Mouse (Mus musculus) MEL (cell line): ENCODE measurements around the gene Ipmk. TPM values are rescaled to one million over a fixed set of nuclear protein-coding genes. Genes with fewer than 3 reads are reported as not detected.
A peak's percentile ranks its signal among the peaks of the same experiment; 100 is the strongest.

Source experiments
- DNase-seq: peaks from one replicate; pipeline ENCODE4 v3.0.0; 2011; ENCODE audit warnings: low read depth, low spot score
- H3K27ac ChIP-seq: 2 replicates; pipeline ENCODE4 v1.5.1; 2012; ENCODE audit warnings: low read depth, mild to moderate bottlenecking, control low read depth, low read length, moderate library complexity; ENCODE audit not compliant: control insufficient read depth
- H3K27me3 ChIP-seq, 2 experiments: fragments of 150-350 bp in 1 of 2; sonication (generic) in 1 of 2; 2 replicates each; pipeline ENCODE4 v1.6.1; 2012; ENCODE audit warnings: low read length in 2 of 2, mild to moderate bottlenecking in 2 of 2, improper control_type of control experiment in 1 of 2, moderate library complexity in 1 of 2; ENCODE audit not compliant: insufficient read depth in 2 of 2, control insufficient read depth in 1 of 2
- H3K36me3 ChIP-seq, 2 experiments: 2 replicates each; pipeline ENCODE4 v1.6.1; 2012 to 2014; ENCODE audit warnings: low read length in 2 of 2, improper control_type of control experiment in 1 of 2, inconsistent platforms in 1 of 2, mild to moderate bottlenecking in 1 of 2; ENCODE audit not compliant: insufficient read depth in 2 of 2, control insufficient read depth in 1 of 2
- H3K4me1 ChIP-seq, 2 experiments: fragments of 150-350 bp in 1 of 2; sonication (generic) in 1 of 2; 2 replicates each; pipeline ENCODE4 v1.6.1; 2012; ENCODE audit warnings: low read length in 2 of 2, improper control_type of control experiment in 1 of 2, mild to moderate bottlenecking in 1 of 2; ENCODE audit not compliant: insufficient read depth in 2 of 2, control insufficient read depth in 1 of 2
- H3K4me3 ChIP-seq, 2 experiments: fragments of 150-350 bp in 1 of 2; sonication (generic) in 1 of 2; 2 replicates each; pipeline ENCODE4 v1.5.1; 2012; ENCODE audit warnings: low read depth in 2 of 2, low read length in 2 of 2, mild to moderate bottlenecking in 2 of 2, moderate library complexity in 2 of 2, control low read depth in 1 of 2, improper control_type of control experiment in 1 of 2; ENCODE audit not compliant: control insufficient read depth in 1 of 2, insufficient read depth in 1 of 2
- H3K79me2 ChIP-seq: 2 replicates; pipeline ENCODE4 v1.6.1; 2012; ENCODE audit warnings: mild to moderate bottlenecking, low read length, moderate library complexity; ENCODE audit not compliant: control insufficient read depth, poor library complexity, insufficient read depth
- H3K9ac ChIP-seq: 2 replicates; pipeline ENCODE4 v1.6.1; 2012; ENCODE audit warnings: low read depth, mild to moderate bottlenecking, control low read depth, low read length, moderate library complexity; ENCODE audit not compliant: control insufficient read depth, poor library complexity, severe bottlenecking
- H3K9me3 ChIP-seq: fragments of 150-350 bp; sonication (generic); replicated peaks from 2 replicates; pipeline ENCODE4 v1.6.1; 2012; ENCODE audit warnings: mild to moderate bottlenecking, low read length, improper control_type of control experiment, moderate library complexity; ENCODE audit not compliant: insufficient read depth
- CTCF ChIP-seq, 3 experiments: IDR thresholded peaks in 2 of 3; conservative IDR thresholded peaks in 1 of 3; 2 replicates each; pipeline ENCODE4 v1.5.1; 2011 to 2012; ENCODE audit warnings: low read length in 3 of 3, low read depth in 2 of 3, mild to moderate bottlenecking in 2 of 3, improper control_type of control experiment in 1 of 3, inconsistent platforms in 1 of 3, mixed read lengths in 1 of 3, moderate library complexity in 1 of 3; ENCODE audit not compliant: control insufficient read depth in 1 of 3, insufficient read depth in 1 of 3, poor library complexity in 1 of 3, severe bottlenecking in 1 of 3
- E2F4 ChIP-seq: IDR thresholded peaks from 2 replicates; pipeline ENCODE4 v1.6.1; 2011; ENCODE audit warnings: low read depth, low read length, improper control_type of control experiment, borderline replicate concordance
- ELF1 ChIP-seq: IDR thresholded peaks from 2 replicates; pipeline ENCODE4 v1.6.1; 2014; ENCODE audit warnings: low read depth, mild to moderate bottlenecking, inconsistent platforms, low read length, improper control_type of control experiment, moderate library complexity
- GABPA ChIP-seq: IDR thresholded peaks from 2 replicates; pipeline ENCODE4 v1.6.1; 2012; ENCODE audit warnings: low read depth, mild to moderate bottlenecking, inconsistent platforms, low read length, improper control_type of control experiment, moderate library complexity
- GATA1 ChIP-seq: IDR thresholded peaks from 2 replicates; pipeline ENCODE4 v1.6.1; 2011; ENCODE audit warnings: low read depth, low read length, improper control_type of control experiment
- MAZ ChIP-seq: IDR thresholded peaks from 2 replicates; pipeline ENCODE4 v1.6.1; 2012; ENCODE audit warnings: low read depth, mild to moderate bottlenecking, inconsistent platforms, low read length, improper control_type of control experiment
- MYC ChIP-seq: IDR thresholded peaks from 2 replicates; pipeline ENCODE4 v1.6.1; 2011; ENCODE audit warnings: low read depth, mild to moderate bottlenecking, low read length, improper control_type of control experiment, moderate library complexity
- NRF1 ChIP-seq: IDR thresholded peaks from 2 replicates; pipeline ENCODE4 v1.6.1; 2014; ENCODE audit warnings: low read depth, mild to moderate bottlenecking, inconsistent platforms, low read length, improper control_type of control experiment, moderate library complexity; ENCODE audit not compliant: poor library complexity, insufficient read depth, severe bottlenecking
- SIN3A ChIP-seq: IDR thresholded peaks from 2 replicates; pipeline ENCODE4 v1.6.1; 2012; ENCODE audit warnings: low read length, improper control_type of control experiment, inconsistent platforms
- TAL1 ChIP-seq: IDR thresholded peaks from 2 replicates; pipeline ENCODE4 v1.6.1; 2012; ENCODE audit warnings: mild to moderate bottlenecking, inconsistent platforms, low read length, moderate library complexity, mixed read lengths
- USF2 ChIP-seq, 2 experiments: IDR thresholded peaks; 2 replicates each; pipeline ENCODE4 v1.6.1; 2011 to 2012; ENCODE audit warnings: improper control_type of control experiment in 2 of 2, low read length in 2 of 2, borderline replicate concordance in 1 of 2, inconsistent platforms in 1 of 2, low read depth in 1 of 2, mild to moderate bottlenecking in 1 of 2; ENCODE audit not compliant: insufficient read depth in 1 of 2
- ZC3H11A ChIP-seq: IDR thresholded peaks from 2 replicates; pipeline ENCODE4 v1.6.1; 2012; ENCODE audit warnings: low read depth, mild to moderate bottlenecking, inconsistent platforms, low read length, improper control_type of control experiment
- ZMIZ1 ChIP-seq: IDR thresholded peaks from 2 replicates; pipeline ENCODE4 v1.6.1; 2012; ENCODE audit warnings: low read depth, mild to moderate bottlenecking, inconsistent platforms, low read length, improper control_type of control experiment, moderate library complexity
- ZNF384 ChIP-seq: IDR thresholded peaks from 2 replicates; pipeline ENCODE4 v1.6.1; 2012; ENCODE audit warnings: low read depth, mild to moderate bottlenecking, inconsistent platforms, low read length, improper control_type of control experiment
- polyA plus RNA-seq, 2 experiments: library from polyadenylated mRNA; stranded (reverse) in 1 of 2; unstranded in 1 of 2; fragments of >175 nt in 1 of 2; fragments of >200 nt in 1 of 2; gene quantifications; 2 replicates each; pipeline versions ENCODE4 v1.2.1 to v1.2.4; 2012; ENCODE audit warnings: low replicate concordance in 2 of 2, low read depth in 1 of 2; ENCODE audit not compliant: insufficient read length in 2 of 2, insufficient read depth in 1 of 2, missing spikeins in 1 of 2
- total RNA-seq: library from RNA; depleted of rRNA; stranded (reverse); fragments of 300-350 nt; gene quantifications from 2 replicates; pipeline ENCODE4 v1.2.3, GENCODE M21; 2012

The Ipmk gene
- total and polyA plus RNA-seq, 3 experiments = 21.0 to 36.7 TPM; not detected in 1

DNA sequence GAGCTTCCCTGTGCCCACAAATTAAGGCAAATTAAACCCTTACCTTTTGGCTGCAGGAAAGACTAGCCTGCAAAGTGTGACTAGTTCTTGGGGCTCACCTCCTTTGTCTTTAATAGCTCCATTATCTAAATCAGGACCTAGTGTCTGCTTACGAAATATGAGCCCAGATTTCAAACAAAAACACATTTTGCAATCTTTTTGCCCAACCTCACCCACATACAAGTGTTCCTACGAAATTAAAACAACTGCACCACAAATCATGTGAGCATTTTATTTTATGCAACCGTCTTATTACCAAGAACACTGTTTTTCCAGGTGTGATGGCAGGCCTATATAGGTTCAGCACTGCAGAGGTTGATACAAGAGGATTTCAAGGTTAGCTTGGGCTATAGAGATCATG is 4.4 kb upstream of the Ipmk start:
- Histone ChIP-seq H3K4me3 (peak overlapping the region in 1 of 2 experiments; percentile 75; a peak in 1 of 4 replicates), H3K79me2 (peaks cover 48% of the 10 kb centered on the region), H3K27me3 (no peaks in the 10 kb centered on the region), H3K4me1 (peaks cover 10 to 19% of the 10 kb centered on the region in 2 experiments; a peak in 3 of 4 replicates), H3K36me3 (peaks cover 0 to 29% of the 10 kb centered on the region in 2 experiments; a peak in 2 of 4 replicates), H3K27ac (no peak overlapping the region), H3K9me3 (no peaks in the 10 kb centered on the region), H3K9ac (no peak overlapping the region; the same call in 1 of the 2 replicates)
- TF ChIP-seq ELF1 (no peak), ZNF384 (no peak), E2F4 (no peak), NRF1 (no peak)
- no peak for DNase-seq

DNA sequence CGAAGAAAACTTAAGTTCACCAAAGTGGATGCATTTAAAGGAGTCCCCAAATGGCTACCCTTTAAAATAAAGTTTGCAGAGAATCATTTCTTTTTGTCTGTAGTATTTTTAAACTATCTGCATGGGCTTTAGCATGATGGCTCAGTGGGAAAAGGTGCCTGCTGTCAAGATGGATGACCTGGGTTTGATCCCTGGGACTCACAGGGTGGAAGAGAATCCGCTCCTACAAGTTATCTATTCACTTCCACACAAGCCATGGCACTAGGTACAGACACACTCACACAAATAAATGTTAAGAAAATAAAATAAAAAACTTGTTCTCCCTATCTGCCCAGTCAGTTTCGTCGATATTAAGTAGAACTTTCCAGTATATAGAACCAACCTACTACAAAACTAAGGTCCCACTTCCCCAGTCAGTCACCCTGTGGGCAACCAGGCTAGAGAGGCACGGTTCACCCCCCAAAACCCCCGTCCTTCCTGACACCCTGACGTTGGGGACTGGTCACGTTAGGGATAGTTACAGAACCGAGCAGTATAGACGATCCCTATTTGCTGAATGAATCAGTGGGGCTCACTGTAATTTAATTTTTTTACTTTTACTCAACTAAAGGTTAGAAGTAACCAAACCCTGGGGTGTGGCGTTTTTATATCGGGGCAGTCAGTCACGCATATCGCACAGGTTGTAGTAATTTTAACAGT is 3.8 kb upstream of the Ipmk start:
- DNase-seq = peak; percentile 45
- no peak for TF ChIP-seq CTCF (IDR thresholded peaks at IDR 0.05 in 2 of 3, conservative IDR thresholded peaks at IDR 0.05 in 1 of 3; ENCODE audit: control insufficient read depth in 1 of 3, insufficient read depth in 1 of 3, low read depth in 2 of 3, low read length in 3 of 3, poor library complexity in 1 of 3, severe bottlenecking in 1 of 3)
- no peak for TF ChIP-seq MYC
- TF ChIP-seq USF2 (IDR thresholded peaks at IDR 0.05; ENCODE audit: borderline replicate concordance in 1 of 2, insufficient read depth in 1 of 2, low read depth in 1 of 2, low read length in 2 of 2) = no peak
- no peak for TF ChIP-seq MAZ
- TF ChIP-seq GATA1 = no peak
- TF ChIP-seq ZC3H11A = no peak
- no peak for TF ChIP-seq SIN3A
- no peak for TF ChIP-seq GABPA
- no peak for TF ChIP-seq E2F4
- TF ChIP-seq ZMIZ1 = no peak
- no peak for TF ChIP-seq TAL1
- TF ChIP-seq, all 39 proteins: peak for 0
- peak overlapping the region; percentile 75 to 81 for H3K4me3 ChIP-seq

More for the DNA sequence above, 3.8 kb upstream of the Ipmk start:
- Histone ChIP-seq H3K36me3 (peaks cover 0 to 29% of the 10 kb centered on the region in 2 experiments; a peak in 2 of 4 replicates), H3K79me2 (peaks cover 53% of the 10 kb centered on the region), H3K27me3 (no peaks in the 10 kb centered on the region), H3K4me1 (peaks cover 9 to 19% of the 10 kb centered on the region in 2 experiments; a peak in 3 of 4 replicates), H3K9ac (peak overlapping the region; percentile 87), H3K27ac (peak overlapping the region; percentile 50), H3K9me3 (no peaks in the 10 kb centered on the region)
